In the genomic region with DNA sequence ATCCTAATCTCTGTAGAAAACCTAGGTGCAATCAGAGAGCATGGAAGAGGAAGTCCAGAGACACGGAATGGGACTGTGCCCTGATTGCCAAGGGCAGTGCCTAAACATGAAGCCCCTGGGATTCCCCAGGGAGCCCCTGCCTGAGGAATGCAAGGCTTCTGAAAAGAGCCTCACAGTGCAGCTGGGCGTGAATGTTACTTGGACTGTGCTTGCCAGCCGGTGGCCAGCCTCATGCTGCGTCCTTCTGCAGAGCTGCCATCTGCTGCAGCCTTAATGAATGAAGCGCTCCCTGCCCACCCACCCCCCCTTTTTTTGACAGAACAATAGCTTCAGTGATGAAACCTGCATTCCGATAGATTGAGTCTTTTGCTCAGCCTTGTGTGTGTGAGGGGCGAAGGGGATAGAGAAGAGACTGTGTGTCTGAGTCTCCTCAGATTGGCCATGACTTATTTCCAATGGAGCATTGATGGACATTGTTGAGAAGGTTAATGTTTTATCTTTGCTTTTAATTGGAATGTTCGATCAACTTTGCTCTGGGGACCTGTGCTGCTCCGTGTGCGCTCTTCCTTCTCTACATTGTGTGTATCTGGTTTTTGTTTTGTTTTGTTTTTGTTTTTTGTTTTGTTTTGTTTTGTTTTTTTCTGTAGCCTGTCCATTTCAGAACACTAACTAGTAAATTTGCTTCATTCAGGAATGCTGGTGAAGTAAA, we compare ENCODE assay signal across 8 mouse cellular contexts. TPM values are rescaled to one million over a fixed set of nuclear protein-coding genes. Genes with fewer than 3 reads are reported as not detected.
DNase-seq lines count a peak whose midpoint lies in the region; ATAC-seq and TF ChIP-seq lines count a peak whose summit lies in the region.

No protein-coding gene starts in this region.

- peaks cover 21% of the 10 kb centered on the region for H3K4me1 ChIP-seq in forebrain, embryonic 13.5 days
- H3K4me1 ChIP-seq in neural tube, embryonic 13.5 days (replicated peaks), result peaks cover 21% of the 10 kb centered on the region

- WGBS in forebrain, embryonic 13.5 days, result 2% methylated on average over 10 of the region's 10 CpGs
- WGBS in neural tube, embryonic 13.5 days, result 2% methylated on average over 10 of the region's 10 CpGs

- ATAC-seq in frontal cortex, adult (ENCODE audit: low TSS enrichment), result peak; percentile 86
- peak; percentile 45; the same call in 1 of the 2 replicates for ATAC-seq in cerebellum, adult (ENCODE audit: insufficient number of reproducible peaks, low FRiP score, low TSS enrichment)
- ATAC-seq in forebrain, embryonic 13.5 days, result peak; percentile 99
- peak; percentile 98 for ATAC-seq in neural tube, embryonic 13.5 days (ENCODE audit: low read depth)

- H3K36me3 ChIP-seq in forebrain, embryonic 13.5 days (ENCODE audit: poor library complexity, severe bottlenecking), result no peaks in the 10 kb centered on the region
- no peaks in the 10 kb centered on the region for H3K36me3 ChIP-seq in neural tube, embryonic 13.5 days

- no peak for TF ChIP-seq CTCF in layer of hippocampus, adult 2 months (conservative IDR thresholded peaks at IDR 0.05)

- H3K9me3 ChIP-seq in forebrain, embryonic 13.5 days (replicated peaks), result no peaks in the 10 kb centered on the region
- H3K9me3 ChIP-seq in neural tube, embryonic 13.5 days, result no peaks in the 10 kb centered on the region

- no peaks in the 10 kb centered on the region for H3K27me3 ChIP-seq in forebrain, embryonic 13.5 days
- no peaks in the 10 kb centered on the region for H3K27me3 ChIP-seq in neural tube, embryonic 13.5 days

- no peak overlapping the region for H3K4me3 ChIP-seq in forebrain, embryonic 13.5 days
- H3K4me3 ChIP-seq in layer of hippocampus, adult 2 months, result peak overlapping the region; percentile 24; the same call in 1 of the 2 replicates
- peak overlapping the region; percentile 22 for H3K4me3 ChIP-seq in neural tube, embryonic 13.5 days

- no peak for DNase-seq in frontal cortex, postnatal 25 days (ENCODE audit: low spot score in 2 of 2)
- peak; percentile 15 to 30 for DNase-seq in layer of hippocampus, adult 2 months (ENCODE audit: low spot score in 2 of 2)
- DNase-seq in urinary bladder, postnatal 36 days (ENCODE audit: low spot score in 2 of 2), result no peak
- DNase-seq in thymus, adult 18-20 months, result no peak

- peak overlapping the region; percentile 67 for H3K27ac ChIP-seq in forebrain, embryonic 13.5 days
- no peak overlapping the region for H3K27ac ChIP-seq in layer of hippocampus, adult 2 months
- peak overlapping the region; percentile 67 for H3K27ac ChIP-seq in neural tube, embryonic 13.5 days (replicated peaks)

- H3K4me2 ChIP-seq in forebrain, embryonic 13.5 days, result peak overlapping the region; percentile 47
- H3K4me2 ChIP-seq in neural tube, embryonic 13.5 days, result peak overlapping the region; percentile 49

- H3K9ac ChIP-seq in forebrain, embryonic 13.5 days, result no peak overlapping the region
- H3K9ac ChIP-seq in neural tube, embryonic 13.5 days, result peak overlapping the region; percentile 54

RNA-seq across cellular contexts. Expression of gene Slc35f1, which starts 52.5 kb away (rescaled TPM):
- polyA plus RNA-seq in forebrain, embryonic 13.5 days (2015; fragmentation: Nextera tagmentation; extraction: Ambion mirVana), result 26.1 and 28.9 TPM in 2 replicates
- total RNA-seq in layer of hippocampus, adult 2 months (2021), result 10 to 100 TPM; 33.7 to 34.0 TPM
- polyA plus RNA-seq in neural tube, embryonic 13.5 days (2015; fragmentation: Nextera tagmentation; extraction: Ambion mirVana), result 24.5 and 26.3 TPM in 2 replicates

Comparison
In these comparisons a context has a peak if more than half of its experiments do, and no peak if none do; other contexts are left out.
1. ATAC-seq: peak in every context shown above with its lines; median percentile 99 in forebrain, embryonic 13.5 days; 98 in neural tube, embryonic 13.5 days; 86 in frontal cortex, adult; 45 in cerebellum, adult.
2. DNase-seq: peak in layer of hippocampus, adult 2 months (2 of 2); none in frontal cortex, postnatal 25 days (0 of 2), urinary bladder, postnatal 36 days (0 of 2) and thymus, adult 18-20 months (0 of 2).